Mouse (Mus musculus) gastrocnemius, postnatal 25 days (tissue): ENCODE results near the gene Krtap1-4. TPM values are rescaled to one million over a fixed set of nuclear protein-coding genes. Genes with fewer than 3 reads are reported as not detected.

Source experiments
- DNase-seq: peaks from one replicate; pipeline ENCODE4 v3.0.0; 2022
- total RNA-seq, 2 experiments: library from RNA; stranded (reverse); gene quantifications; 1 replicate in 1 of 2; 2 replicates in 1 of 2; pipeline ENCODE4 v1.2.3; 2021

The Krtap1-4 gene
- total RNA-seq, 2 experiments from 2014 or later: not detected

DNA sequence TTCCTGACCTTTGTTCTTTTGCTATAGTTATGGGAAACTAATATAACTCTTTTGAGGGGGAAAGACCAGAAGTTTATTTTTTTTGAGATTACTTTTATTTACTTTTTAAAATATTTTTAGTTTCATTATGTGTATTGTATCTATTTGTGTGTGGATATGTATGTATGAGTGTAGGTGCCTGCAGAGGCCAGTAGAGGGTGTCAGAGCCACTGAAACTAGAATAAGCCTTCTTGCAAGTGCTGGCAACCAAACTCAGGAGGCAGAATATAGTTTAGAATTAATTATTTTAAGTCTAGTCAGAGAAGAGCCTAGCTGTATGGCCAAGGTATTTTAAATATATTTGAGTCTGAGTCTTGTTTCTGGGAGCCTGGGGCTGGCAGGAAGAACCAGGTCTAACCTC lies 35.6 kb downstream of the Krtap1-4 start:
- no peak for DNase-seq

DNA sequence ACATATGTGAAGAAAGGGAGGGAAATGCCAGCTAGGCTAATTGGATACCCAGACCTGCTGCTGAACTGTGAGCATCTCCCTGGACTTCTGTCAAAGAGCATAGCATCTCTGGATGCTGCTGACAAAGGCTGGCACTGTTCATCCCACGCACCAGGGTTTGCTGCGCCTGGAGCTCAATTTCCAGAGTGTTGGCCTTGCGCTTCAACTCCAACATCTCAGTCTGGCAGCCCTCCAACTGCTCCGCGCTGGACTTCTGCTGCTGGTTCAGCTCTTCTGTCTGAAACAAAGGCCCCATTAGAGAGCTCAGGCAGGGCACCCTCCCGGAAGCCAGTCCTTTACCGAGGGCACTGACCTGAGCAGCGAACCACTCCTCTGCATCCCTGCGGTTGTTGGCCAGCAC lies 43.7 kb downstream of the Krtap1-4 start:
- DNase-seq: no peak

Other genes starting within 250 kb of the Krtap1-4 start
- not detected for gene Krt26, start 245.7 kb downstream of the Krtap1-4 start, total RNA-seq
- gene Krt27, start 232.6 kb downstream of the Krtap1-4 start, total RNA-seq: not detected
- gene Krt28, start 208.8 kb downstream of the Krtap1-4 start, total RNA-seq: not detected
- 1 to 10 TPM; 4.0 to 5.5 TPM for gene Krt10, start 194.3 kb downstream of the Krtap1-4 start, total RNA-seq
- gene Krt12, start 161.4 kb downstream of the Krtap1-4 start, total RNA-seq: not detected
- gene Krt20, start 145.5 kb downstream of the Krtap1-4 start, total RNA-seq: not detected
- gene Krt23, start 90.5 kb downstream of the Krtap1-4 start, total RNA-seq: not detected
- gene Krt39, start 62.3 kb downstream of the Krtap1-4 start, total RNA-seq: not detected
- not detected for gene Krt40, start 40.5 kb downstream of the Krtap1-4 start, total RNA-seq
- gene Krtap3-3, start 32.8 kb downstream of the Krtap1-4 start, total RNA-seq: not detected
- gene Krtap3-2, start 26.8 kb downstream of the Krtap1-4 start, total RNA-seq: not detected
- gene Gm11939, start 24.2 kb downstream of the Krtap1-4 start, total RNA-seq: not detected
- gene Krtap3-1, start 17.0 kb downstream of the Krtap1-4 start, total RNA-seq: not detected
- not detected for gene Krtap1-5, start 2.6 kb downstream of the Krtap1-4 start, total RNA-seq
- gene Krtap1-3, start 7.7 kb upstream of the Krtap1-4 start, total RNA-seq: not detected
- not detected for gene Krtap9-3, start 14.5 kb upstream of the Krtap1-4 start, total RNA-seq
- gene Gm11938, start 19.7 kb upstream of the Krtap1-4 start, total RNA-seq: not detected
- not detected for gene Gm11937, start 26.5 kb upstream of the Krtap1-4 start, total RNA-seq
- not detected for gene Krtap2-4, start 31.2 kb upstream of the Krtap1-4 start, total RNA-seq
- gene Gm11562, start 36.8 kb upstream of the Krtap1-4 start, total RNA-seq: not detected
- not detected for gene Krtap4-1, start 44.6 kb upstream of the Krtap1-4 start, total RNA-seq
- not detected for gene Krtap4-2, start 51.4 kb upstream of the Krtap1-4 start, total RNA-seq
- gene Krtap4-7, start 60.4 kb upstream of the Krtap1-4 start, total RNA-seq: not detected
- not detected for gene Gm11555, start 66.6 kb upstream of the Krtap1-4 start, total RNA-seq
- gene Gm11563, start 75.3 kb upstream of the Krtap1-4 start, total RNA-seq: not detected
- gene Krtap4-6, start 82.3 kb upstream of the Krtap1-4 start, total RNA-seq: not detected
- not detected for gene Gm14190, start 107.1 kb upstream of the Krtap1-4 start, total RNA-seq
- gene Gm14180, start 150.6 kb upstream of the Krtap1-4 start, total RNA-seq: not detected
- gene Gm11595, start 189.3 kb upstream of the Krtap1-4 start, total RNA-seq: not detected
- not detected for gene Krtap4-8, start 197.1 kb upstream of the Krtap1-4 start, total RNA-seq
- not detected for gene Krtap4-9, start 201.5 kb upstream of the Krtap1-4 start, total RNA-seq
- not detected for gene Gm11596, start 209.8 kb upstream of the Krtap1-4 start, total RNA-seq
- not detected for gene Gm11569, start 215.3 kb upstream of the Krtap1-4 start, total RNA-seq
- not detected for gene Gm11554, start 220.8 kb upstream of the Krtap1-4 start, total RNA-seq
- gene Krtap4-13, start 226.2 kb upstream of the Krtap1-4 start, total RNA-seq: not detected
- not detected for gene Gm11564, start 232.0 kb upstream of the Krtap1-4 start, total RNA-seq